11 mouse cellular contexts compared by ENCODE assay signal in genomic region chr11:117606137-117606536, GRCm38 (mm10). TPM values are rescaled to one million over a fixed set of nuclear protein-coding genes. Genes with fewer than 3 reads are reported as not detected.
A peak's percentile ranks its signal among the peaks of the same experiment; 100 is the strongest.
DNase-seq lines count a peak whose midpoint lies in the region; ATAC-seq and TF ChIP-seq lines count a peak whose summit lies in the region.
"Had no signal": no experiment of that assay in that cellular context is flagged by ENCODE, and none has a peak within 500 bp of the region (broad histone marks: within the 10 kb centered on the region; RNA-seq: fewer than 3 reads in every experiment).

No protein-coding gene starts in this region.

- ATAC-seq in heart, embryonic 13.5 days (ENCODE audit: extremely low read depth, insufficient number of reproducible peaks, low FRiP score, low TSS enrichment): no peak
- ATAC-seq in forebrain, postnatal 0 days: no peak
- no peak for ATAC-seq in limb, embryonic 15.5 days (ENCODE audit: insufficient number of reproducible peaks, low FRiP score, low TSS enrichment, low read depth)
- ATAC-seq: CD4-positive, CD25-positive, alpha-beta regulatory T cell, adult 4 months had no signal

- no peak overlapping the region for H3K27ac ChIP-seq in heart, embryonic 13.5 days (replicated peaks)
- H3K27ac ChIP-seq in ES-Bruce4 (ENCODE audit: insufficient read depth, low read length): peak overlapping the region; percentile 8; the same call in 1 of the 2 replicates
- H3K27ac ChIP-seq in forebrain, postnatal 0 days (ENCODE audit: low read depth, low read length): no peak overlapping the region
- H3K27ac ChIP-seq in limb, embryonic 15.5 days: no peak overlapping the region

- H3K9me3 ChIP-seq in heart, embryonic 13.5 days: no peaks in the 10 kb centered on the region
- no peaks in the 10 kb centered on the region for H3K9me3 ChIP-seq in ES-Bruce4 (replicated peaks; ENCODE audit: control insufficient read depth, insufficient read depth, low read length, poor library complexity, severe bottlenecking)
- H3K9me3 ChIP-seq in forebrain, postnatal 0 days (ENCODE audit: low read length): no peaks in the 10 kb centered on the region
- H3K9me3 ChIP-seq in limb, embryonic 15.5 days: no peaks in the 10 kb centered on the region

- peaks cover 20% of the 10 kb centered on the region for H3K4me1 ChIP-seq in heart, embryonic 13.5 days
- H3K4me1 ChIP-seq in ES-Bruce4 (ENCODE audit: control insufficient read depth, insufficient read depth, low read length): peaks cover 21% of the 10 kb centered on the region
- H3K4me1 ChIP-seq in forebrain, postnatal 0 days (ENCODE audit: insufficient read depth): peaks cover 7% of the 10 kb centered on the region
- H3K4me1 ChIP-seq in limb, embryonic 15.5 days: peaks cover 20% of the 10 kb centered on the region

- H3K9ac ChIP-seq in heart, embryonic 13.5 days: peak overlapping the region; percentile 33; the same call in 1 of the 2 replicates
- peak overlapping the region; percentile 45 for H3K9ac ChIP-seq in ES-Bruce4 (ENCODE audit: low read depth, poor library complexity, severe bottlenecking)
- H3K9ac ChIP-seq in forebrain, postnatal 0 days: no peak overlapping the region
- 0 out of 2 replicates have a peak overlapping the region, but pooled peaks have one; percentile 10 for H3K9ac ChIP-seq in limb, embryonic 15.5 days

- no peak for DNase-seq in heart, postnatal 36 days
- DNase-seq in forebrain, postnatal 0 days: no peak
- no peak for DNase-seq in c-Kit-positive CD71-positive TER-119-positive erythroid progenitor cells, embryonic 14.5 days (ENCODE audit: low spot score)
- no peak for DNase-seq in ovary, postnatal 14 days (ENCODE audit: low spot score)
- DNase-seq in ovary, adult 18-20 months (ENCODE audit: low spot score): no peak
- DNase-seq: cerebellum, adult 2 months had no signal

- no peak for TF ChIP-seq CTCF in ES-Bruce4 (IDR thresholded peaks at IDR 0.05; ENCODE audit: low read depth, low read length)
- no peak for TF ChIP-seq CTCF in forebrain, postnatal 0 days (IDR thresholded peaks at IDR 0.05; ENCODE audit: low read depth)

- WGBS in heart, embryonic 13.5 days: 28% methylated on average over 9 of the region's 9 CpGs
- WGBS in forebrain, postnatal 0 days: 36% methylated on average over 9 of the region's 9 CpGs
- 31% methylated on average over 9 of the region's 9 CpGs for WGBS in limb, embryonic 15.5 days

- no peaks in the 10 kb centered on the region for H3K36me3 ChIP-seq in heart, embryonic 13.5 days
- H3K36me3 ChIP-seq in ES-Bruce4 (ENCODE audit: control insufficient read depth, insufficient read depth, low read length, poor library complexity, severe bottlenecking): no peaks in the 10 kb centered on the region
- H3K36me3 ChIP-seq in forebrain, postnatal 0 days (ENCODE audit: insufficient read depth): no peaks in the 10 kb centered on the region
- H3K36me3 ChIP-seq in limb, embryonic 15.5 days: no peaks in the 10 kb centered on the region

- TF ChIP-seq EP300 in ES-Bruce4 (IDR thresholded peaks at IDR 0.05; ENCODE audit: insufficient read depth, low read depth, low read length): no peak

- intact Hi-C loops in heart, postnatal 36 days (cut with DNase I): no loop called here

- peaks cover 69% of the 10 kb centered on the region for H3K27me3 ChIP-seq in heart, embryonic 13.5 days (replicated peaks)
- H3K27me3 ChIP-seq in ES-Bruce4 (ENCODE audit: control insufficient read depth, insufficient read depth, low read length, poor library complexity, severe bottlenecking): no peaks in the 10 kb centered on the region
- H3K27me3 ChIP-seq in forebrain, postnatal 0 days (ENCODE audit: insufficient read depth, low read length): no peaks in the 10 kb centered on the region
- H3K27me3 ChIP-seq in limb, embryonic 15.5 days: peaks cover 2% of the 10 kb centered on the region; the same call in 1 of the 2 replicates

- H3K4me2 ChIP-seq in heart, embryonic 13.5 days: peak overlapping the region; percentile 53
- H3K4me2 ChIP-seq in forebrain, postnatal 0 days (ENCODE audit: low read depth): 0 out of 2 replicates have a peak overlapping the region, but pooled peaks have one; percentile 13
- H3K4me2 ChIP-seq in limb, embryonic 15.5 days: 0 out of 2 replicates have a peak overlapping the region, but pooled peaks have one; percentile 11

- H3K4me3 ChIP-seq in heart, embryonic 13.5 days: no peak overlapping the region; the same call in 1 of the 2 replicates
- H3K4me3 ChIP-seq in ES-Bruce4 (ENCODE audit: low read depth, low read length): peak overlapping the region; percentile 55
- no peak overlapping the region for H3K4me3 ChIP-seq in forebrain, postnatal 0 days (ENCODE audit: low read depth, low read length)
- H3K4me3 ChIP-seq in limb, embryonic 15.5 days: no peak overlapping the region
- H3K4me3 ChIP-seq: erythroblast, embryonic 14.5 days had no signal

- TF ChIP-seq POLR2A in ES-Bruce4 (IDR thresholded peaks at IDR 0.05; ENCODE audit: insufficient read depth, low read length): no peak

RNA-seq across cellular contexts. Expression of gene Tnrc6c, which starts 48.0 kb away (rescaled TPM):
- 6.0 TPM in 2 replicates for polyA plus RNA-seq in heart, embryonic 13.5 days (2015; fragmentation: Nextera tagmentation; extraction: Ambion mirVana)
- total RNA-seq in heart, postnatal 36 days (2021): 10 to 100 TPM; 28.1 to 34.1 TPM
- polyA plus RNA-seq in ES-Bruce4 (2011; ENCODE audit: insufficient read depth, insufficient read length, low read depth, missing spikeins): 28.6 and 28.7 TPM in 2 replicates
- 56.9 and 71.6 TPM in 2 replicates for total RNA-seq in forebrain, postnatal 0 days (2014; rRNA removed)
- polyA plus RNA-seq in forebrain, postnatal 0 days (2015; fragmentation: Nextera tagmentation; extraction: Ambion mirVana): 13.1 and 19.9 TPM in 2 replicates
- 13.2 and 15.4 TPM in 2 replicates for polyA plus RNA-seq in limb, embryonic 15.5 days (2015; fragmentation: Nextera tagmentation; extraction: Ambion mirVana)
